Mouse (Mus musculus) frontal cortex, adult (tissue): ENCODE data around the gene Gbp5.
A peak's percentile ranks its signal among the peaks of the same experiment; 100 is the strongest.
"Not testable (repeated sequence)": the region's sequence is repeated elsewhere in the genome, so short reads cannot be mapped to it uniquely, and the experiment has no call there.

Experiments
- ATAC-seq: cut with Nextera tagmentation; 2 replicates; pipeline ENCODE4 v1.9.2; 2017; ENCODE audit warnings: mild to moderate bottlenecking, moderate library complexity, mixed read lengths; ENCODE audit not compliant: low TSS enrichment

Gbp5 gene

GRCm38 (mm10) chr3:142542776-142543175 lies 49.0 kb downstream of the Gbp5 start:
- not testable (repeated sequence) for ATAC-seq

- no peak for ATAC-seq
Measured at GRCm38 (mm10) chr3:142546690-142547089, 52.9 kb downstream of the Gbp5 start.

- no peak for ATAC-seq
Measured at GRCm38 (mm10) chr3:142550052-142550676, 56.4 kb downstream of the Gbp5 start.

GRCm38 (mm10) chr3:142554601-142555000 lies 60.8 kb downstream of the Gbp5 start:
- ATAC-seq: no peak

- ATAC-seq: no peak
Measured at GRCm38 (mm10) chr3:142555623-142556022, 61.8 kb downstream of the Gbp5 start.

- ATAC-seq: peak; percentile 60
Measured at GRCm38 (mm10) chr3:142559632-142560228, 66.0 kb downstream of the Gbp5 start, which contains the start of gene Gbp3. Gene Gbp3 (plus strand): TSS chr3:142560026.

GRCm38 (mm10) chr3:142560296-142560948 lies 66.6 kb downstream of the Gbp5 start:
- peak; percentile 85 for ATAC-seq

GRCm38 (mm10) chr3:142561045-142561646 lies 67.4 kb downstream of the Gbp5 start:
- no peak for ATAC-seq

- no peak for ATAC-seq
Measured at GRCm38 (mm10) chr3:142561666-142562065, 67.9 kb downstream of the Gbp5 start.

- ATAC-seq: not testable (repeated sequence)
Measured at GRCm38 (mm10) chr3:142567490-142567889, 73.7 kb downstream of the Gbp5 start.

GRCm38 (mm10) chr3:142570738-142571137 lies 77.0 kb downstream of the Gbp5 start:
- ATAC-seq: no peak
